Mouse (Mus musculus) cortical plate, adult 2 months (tissue): ENCODE measurements at regions not wholly inside any gene's neighbourhood (a gene's known extent, or its start where the extent isn't known, plus 50 kb on each side); places are given as distances from the start of the nearest gene placed in this dataset.

Experiments used
- H3K27ac ChIP-seq: fragments of 200-500 bp; 2 replicates; pipeline ENCODE4 v1.5.1; 2012; ENCODE audit warnings: low read length, control low read depth, inconsistent platforms; ENCODE audit not compliant: insufficient read depth
- H3K4me1 ChIP-seq: fragments of 200-500 bp; 2 replicates; pipeline ENCODE4 v1.6.1; 2011; ENCODE audit warnings: low read length; ENCODE audit not compliant: control insufficient read depth, insufficient read depth
- H3K4me3 ChIP-seq: fragments of 200-500 bp; 2 replicates; pipeline ENCODE4 v1.5.1; 2011; ENCODE audit warnings: mild to moderate bottlenecking, low read length, control low read depth; ENCODE audit not compliant: insufficient read depth
- CTCF ChIP-seq: fragments of 200-500 bp; IDR thresholded peaks from 2 replicates; pipeline ENCODE4 v1.5.1; 2011; ENCODE audit warnings: mild to moderate bottlenecking, control low read depth, low read length; ENCODE audit not compliant: insufficient read depth; ENCODE audit errors: extremely low read depth
- POLR2A ChIP-seq: fragments of 200-500 bp; IDR thresholded peaks from 2 replicates; pipeline ENCODE4 v1.6.1; 2011; ENCODE audit warnings: mild to moderate bottlenecking, low read length, control low read depth; ENCODE audit not compliant: insufficient read depth; ENCODE audit errors: extremely low read depth

DNA sequence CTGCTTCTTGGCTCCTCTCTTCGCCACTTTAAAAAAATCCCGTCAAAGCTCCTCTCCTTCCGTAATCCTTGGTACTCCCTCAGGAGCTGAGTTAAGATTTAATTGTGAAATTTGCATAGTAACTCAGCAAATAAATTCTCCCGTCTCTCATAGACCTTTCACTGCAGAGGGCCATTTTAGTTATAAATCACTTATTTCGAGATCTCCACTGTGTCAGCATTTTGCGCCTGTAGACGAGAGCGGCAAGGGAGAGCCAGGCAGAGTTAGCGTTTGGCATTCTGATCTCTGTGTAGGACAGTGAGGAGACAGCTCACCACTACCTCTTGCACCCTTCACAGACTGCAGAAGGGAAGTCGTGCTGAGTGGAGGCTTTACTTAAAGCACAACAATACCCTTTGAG lies 531.8 kb upstream of the Nox3 start:
- H3K4me1 ChIP-seq, result no peaks in the 10 kb centered on the region; the same call in 1 of the 2 replicates
- TF ChIP-seq CTCF (no peak), POLR2A (no peak)
- H3K27ac ChIP-seq, result no peak overlapping the region
- H3K4me3 ChIP-seq, result no peak overlapping the region

DNA sequence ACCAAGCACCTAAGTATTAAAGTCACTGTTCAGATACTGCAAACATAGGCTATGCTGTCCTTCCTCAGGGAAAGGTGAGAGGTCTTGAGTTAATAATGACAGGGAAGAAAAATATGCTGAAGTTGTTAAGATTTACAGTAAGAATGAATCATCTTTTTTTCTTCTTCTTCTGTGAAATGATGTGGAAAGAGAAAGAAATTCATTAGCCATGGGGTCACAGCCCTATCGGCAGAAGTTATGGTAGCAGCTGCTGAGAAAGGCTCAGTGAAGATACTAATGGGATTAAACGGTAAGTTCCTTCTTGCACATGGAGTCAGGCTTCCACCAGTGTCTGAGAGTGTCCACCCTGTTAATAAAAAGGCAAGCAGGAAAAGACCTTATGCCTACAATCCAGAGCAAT lies 533.9 kb upstream of the Nox3 start:
- Histone ChIP-seq H3K27ac (no peak overlapping the region), H3K4me3 (no peak overlapping the region), H3K4me1 (no peaks in the 10 kb centered on the region)
- TF ChIP-seq POLR2A (no peak), CTCF (no peak)

DNA sequence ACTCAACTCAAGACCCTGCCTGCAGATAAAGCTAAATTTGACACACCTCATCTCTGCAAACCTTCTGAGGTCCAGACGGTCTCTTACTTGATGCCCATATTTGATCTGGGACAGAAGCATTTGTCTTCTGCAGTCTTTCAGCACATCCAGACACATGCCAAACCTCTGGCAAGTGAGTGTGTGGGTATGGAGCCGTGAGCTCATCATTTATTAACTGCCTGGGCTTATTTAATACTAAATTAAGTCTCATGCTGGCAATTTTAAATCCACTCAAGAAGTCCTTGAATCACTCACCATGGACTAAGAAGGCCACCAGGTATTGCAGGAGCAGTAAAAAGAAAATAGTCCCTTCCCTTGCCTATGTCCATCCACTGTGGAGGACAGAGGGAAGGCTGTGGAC lies 554.4 kb upstream of the Nox3 start:
- Histone ChIP-seq H3K4me1 (no peaks in the 10 kb centered on the region), H3K4me3 (no peak overlapping the region), H3K27ac (no peak overlapping the region)
- TF ChIP-seq CTCF (no peak), POLR2A (no peak)

DNA sequence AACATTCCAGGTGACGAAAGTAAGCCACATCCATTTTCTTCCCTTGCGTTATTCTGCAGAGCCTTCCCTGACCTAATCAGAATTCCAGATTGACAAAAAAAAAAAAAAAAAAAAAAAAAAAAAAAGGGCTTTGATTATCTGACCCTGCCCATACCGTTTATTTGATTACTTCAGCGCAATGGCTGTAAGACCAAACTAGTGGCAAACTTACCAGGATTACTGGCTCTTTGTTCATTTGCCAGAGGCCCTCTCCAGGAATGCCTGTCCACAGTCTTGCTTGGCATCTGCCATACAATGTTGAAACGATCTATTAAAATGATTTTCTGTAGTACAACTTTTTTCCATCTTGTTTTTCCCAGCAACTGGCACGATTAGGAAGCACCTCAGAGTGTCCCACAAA lies 569.4 kb upstream of the Nox3 start:
- Histone ChIP-seq H3K4me1 (peaks cover 2% of the 10 kb centered on the region; the same call in 1 of the 2 replicates), H3K27ac (no peak overlapping the region), H3K4me3 (no peak overlapping the region)
- no peak for TF ChIP-seq CTCF
- TF ChIP-seq POLR2A, result no peak

DNA sequence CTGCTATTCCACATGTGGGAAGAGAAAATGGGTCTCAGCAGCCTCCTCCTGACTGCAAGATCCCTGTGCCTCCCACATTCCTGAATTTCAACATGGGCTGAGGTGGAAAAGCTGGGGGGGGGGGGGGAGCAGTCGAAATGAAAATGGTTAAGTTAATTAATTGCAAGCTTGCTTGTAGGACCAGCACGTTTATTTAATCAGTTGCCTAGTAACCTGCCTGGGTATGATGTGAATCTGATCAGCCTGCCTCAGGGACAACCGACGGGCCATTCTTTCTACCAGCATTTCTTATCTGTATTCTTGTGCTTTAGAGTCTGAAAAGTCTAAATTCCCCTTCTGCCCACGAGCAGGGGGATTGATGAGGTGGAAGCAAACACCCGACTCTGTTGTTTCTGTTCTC lies 569.9 kb upstream of the Nox3 start:
- no peak for TF ChIP-seq CTCF
- no peak for TF ChIP-seq POLR2A
- Histone ChIP-seq H3K27ac (no peak overlapping the region), H3K4me3 (no peak overlapping the region), H3K4me1 (peaks cover 2% of the 10 kb centered on the region; the same call in 1 of the 2 replicates)

DNA sequence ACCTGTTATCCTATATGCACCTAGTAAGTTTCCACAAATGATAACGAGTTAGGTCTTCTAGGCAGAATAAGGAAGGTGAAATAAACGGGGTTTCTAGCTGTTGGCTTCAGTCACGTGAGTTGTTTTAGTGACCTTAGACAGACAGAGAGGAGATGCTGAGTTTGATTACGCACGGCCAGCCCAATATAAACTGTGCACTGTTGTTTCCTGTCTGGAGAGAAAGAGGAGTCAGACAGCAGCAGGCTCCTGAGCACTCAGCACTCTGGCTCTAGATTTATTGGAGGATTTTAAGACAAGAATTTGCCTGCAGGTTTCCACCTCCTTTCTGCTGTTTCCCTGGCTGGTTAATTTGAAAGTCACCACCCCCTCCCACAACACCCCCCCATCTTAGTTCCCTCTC lies 570.4 kb upstream of the Nox3 start:
- TF ChIP-seq POLR2A (no peak), CTCF (no peak)
- Histone ChIP-seq H3K4me3 (no peak overlapping the region), H3K27ac (no peak overlapping the region), H3K4me1 (peaks cover 2% of the 10 kb centered on the region; the same call in 1 of the 2 replicates)

DNA sequence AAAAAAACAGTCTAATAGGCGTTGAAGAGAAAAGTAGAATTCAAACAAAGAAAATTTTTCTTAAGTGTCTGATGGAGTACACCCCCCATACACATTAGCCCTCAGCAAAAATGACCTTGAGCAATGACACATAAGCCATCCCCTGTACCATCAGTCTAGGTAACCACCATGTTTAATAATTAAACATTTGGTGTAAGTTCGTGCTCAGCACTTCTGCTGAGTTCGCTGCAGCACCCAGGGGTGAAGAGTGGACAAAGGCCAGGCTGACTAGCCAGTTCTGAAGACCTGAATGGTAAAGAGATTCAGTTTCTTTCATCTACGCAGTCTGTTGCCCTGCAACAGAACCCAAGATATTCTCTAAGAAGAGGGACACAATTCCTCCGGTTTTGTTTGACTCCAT lies 572.3 kb upstream of the Nox3 start:
- no peak for TF ChIP-seq CTCF
- TF ChIP-seq POLR2A, result no peak
- no peak overlapping the region for H3K27ac ChIP-seq

DNA sequence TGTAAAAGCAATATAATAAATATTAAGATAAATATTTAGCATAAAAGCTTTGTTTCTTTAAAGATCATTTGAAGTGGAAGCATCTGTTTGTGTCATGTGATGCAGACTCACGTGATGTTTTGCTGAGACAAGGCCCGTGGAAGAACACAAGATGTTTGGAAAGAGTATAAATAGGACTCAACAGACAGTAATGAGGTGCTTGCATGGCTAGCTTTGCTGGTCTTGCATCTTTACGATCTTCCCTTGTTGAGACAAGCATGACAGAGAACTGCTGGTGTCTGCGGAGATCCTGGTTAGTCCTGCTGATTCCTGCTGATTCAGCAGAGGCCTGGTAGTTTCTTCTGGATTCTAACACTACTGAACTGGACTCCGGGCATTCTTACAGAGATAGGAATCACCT lies 576.4 kb upstream of the Nox3 start:
- Histone ChIP-seq H3K4me1 (no peaks in the 10 kb centered on the region), H3K27ac (no peak overlapping the region), H3K4me3 (no peak overlapping the region)
- no peak for TF ChIP-seq POLR2A
- no peak for TF ChIP-seq CTCF

More for the DNA sequence above, 572.3 kb upstream of the Nox3 start:
- H3K4me3 ChIP-seq, result no peak overlapping the region
- H3K4me1 ChIP-seq, result peaks cover 2% of the 10 kb centered on the region; the same call in 1 of the 2 replicates

DNA sequence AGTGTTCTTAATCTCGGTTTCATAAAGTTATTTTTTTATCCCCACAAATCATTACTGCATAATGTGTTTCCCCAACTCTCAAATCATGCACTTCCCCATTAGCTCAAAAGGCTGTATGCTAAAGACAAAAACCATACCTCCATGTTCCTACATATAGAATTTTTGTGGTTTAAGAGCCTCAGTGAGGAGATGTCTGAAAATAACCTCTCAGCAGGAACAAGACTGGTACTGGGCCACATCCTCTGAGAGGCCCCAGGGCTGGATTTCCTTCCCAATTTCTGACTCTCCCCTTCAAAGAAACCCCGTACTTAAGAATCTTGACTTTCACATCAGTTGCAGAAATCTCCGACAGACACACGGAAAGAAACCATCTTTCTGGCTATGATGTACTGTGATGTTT lies 580.7 kb upstream of the Nox3 start:
- no peak overlapping the region for H3K27ac ChIP-seq
- H3K4me3 ChIP-seq, result no peak overlapping the region
- no peaks in the 10 kb centered on the region for H3K4me1 ChIP-seq
- TF ChIP-seq POLR2A, result no peak
- TF ChIP-seq CTCF, result no peak

DNA sequence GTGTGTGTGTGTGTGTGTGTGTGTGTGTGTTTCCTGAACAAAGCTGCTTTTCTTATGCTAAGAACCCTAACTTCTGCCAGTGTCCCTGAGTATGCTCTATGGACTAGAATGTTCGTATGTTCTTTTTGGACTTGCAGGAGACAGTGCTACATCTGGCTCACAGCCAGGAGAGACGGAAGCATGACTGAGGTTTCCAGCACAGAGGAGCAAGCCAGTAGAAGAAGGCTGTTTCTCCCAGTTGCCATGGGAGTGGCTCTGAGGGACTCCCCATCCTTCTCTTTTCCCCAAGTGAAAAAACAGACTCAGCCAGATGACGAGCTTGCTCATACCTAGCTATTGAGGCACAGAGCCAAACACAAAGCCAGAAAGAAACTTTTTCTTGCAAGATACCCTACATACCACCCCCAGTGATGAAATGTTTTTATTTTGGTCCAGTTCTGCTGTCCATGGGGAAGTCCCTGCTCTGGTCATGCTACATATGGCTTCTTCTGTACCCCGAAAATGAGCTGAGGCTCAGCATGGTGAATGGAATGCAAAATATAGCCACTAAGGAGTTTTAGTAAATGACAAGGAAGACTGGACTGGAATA lies 582.3 kb upstream of the Nox3 start:
- TF ChIP-seq CTCF (no peak), POLR2A (no peak)
- Histone ChIP-seq H3K4me1 (no peaks in the 10 kb centered on the region), H3K27ac (no peak overlapping the region), H3K4me3 (no peak overlapping the region)

DNA sequence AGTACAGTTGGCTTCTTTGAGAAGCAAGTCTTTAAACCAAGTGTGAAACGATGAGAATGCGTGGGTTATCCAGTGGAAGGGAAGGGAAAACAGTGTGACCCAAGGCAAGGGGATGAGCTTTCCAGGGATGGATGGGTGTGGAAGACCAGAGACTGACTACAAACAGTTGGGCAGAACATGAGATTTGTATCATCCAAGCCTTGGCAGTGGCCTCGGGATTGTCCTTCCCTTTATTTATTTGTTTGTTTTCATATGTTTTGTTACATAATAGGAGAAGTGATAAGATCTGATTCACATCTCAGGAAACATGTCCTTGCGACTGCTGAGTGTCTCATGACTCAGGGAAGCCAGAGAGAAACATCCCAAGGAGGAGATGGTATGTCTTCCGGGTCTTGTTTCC lies 585.4 kb upstream of the Nox3 start:
- no peaks in the 10 kb centered on the region for H3K4me1 ChIP-seq

More for the DNA sequence above, 585.4 kb upstream of the Nox3 start:
- Histone ChIP-seq H3K4me3 (no peak overlapping the region), H3K27ac (no peak overlapping the region)
- TF ChIP-seq POLR2A (no peak), CTCF (no peak)
